Mouse (Mus musculus) urinary bladder, adult 18-20 months (tissue): Measurements from ENCODE around the gene Ercc6l2.

Experiments
- DNase-seq, 2 experiments: peaks; one replicate each; pipeline ENCODE4 v3.0.0; 2022; ENCODE audit warnings: low spot score in 2 of 2, mixed read lengths in 2 of 2

Ercc6l2 gene

DNA sequence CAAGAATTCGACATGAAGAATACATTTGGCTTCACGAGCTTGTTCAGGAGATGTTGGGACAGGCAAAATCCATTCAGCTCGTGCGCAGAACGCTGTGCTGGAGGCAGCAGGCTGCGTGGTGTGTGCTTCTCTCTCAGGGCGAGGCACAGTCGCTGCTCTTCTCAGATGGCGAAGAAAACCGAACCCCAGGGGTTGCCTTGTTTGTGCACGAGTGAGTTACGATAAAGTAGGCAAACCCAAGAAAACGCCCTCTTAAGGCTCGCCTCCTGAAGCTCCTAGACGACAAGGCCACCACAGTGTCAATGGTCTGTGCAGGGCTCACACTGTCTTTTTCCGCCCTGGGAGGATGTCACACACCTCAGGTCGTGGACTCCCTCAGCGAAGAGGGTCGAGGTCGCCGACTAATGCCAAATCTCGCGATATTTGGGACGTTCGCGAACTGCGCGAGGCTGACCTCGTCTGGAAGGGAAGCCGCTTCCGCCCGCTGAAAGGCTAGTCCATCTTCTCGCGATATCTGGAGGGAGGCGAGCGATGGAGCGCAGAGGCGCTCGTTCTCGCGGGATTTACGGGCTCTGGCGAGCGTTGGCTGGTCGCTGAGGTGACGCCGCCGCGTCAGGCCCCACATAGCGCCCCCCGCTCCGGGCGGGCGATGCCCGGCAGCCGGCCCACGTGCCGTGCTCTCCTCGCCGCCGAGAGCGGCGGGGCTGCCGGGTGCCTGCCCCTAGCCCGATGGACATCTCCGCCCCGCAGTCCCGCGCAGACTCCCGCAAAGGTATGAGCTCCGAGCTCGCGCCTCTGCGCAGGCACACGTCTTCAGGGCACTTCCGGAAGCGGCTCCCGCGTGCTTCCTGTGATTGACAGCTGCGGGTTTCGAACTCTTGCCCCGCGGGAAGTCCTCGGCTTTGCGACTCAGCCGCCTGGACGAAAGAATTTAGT is at the start of gene Ercc6l2:
TSS of gene Ercc6l2 (plus strand) at position 495 of the 936 bp plus-strand sequence.
- peak; percentile 96 to 97 for DNase-seq

DNA sequence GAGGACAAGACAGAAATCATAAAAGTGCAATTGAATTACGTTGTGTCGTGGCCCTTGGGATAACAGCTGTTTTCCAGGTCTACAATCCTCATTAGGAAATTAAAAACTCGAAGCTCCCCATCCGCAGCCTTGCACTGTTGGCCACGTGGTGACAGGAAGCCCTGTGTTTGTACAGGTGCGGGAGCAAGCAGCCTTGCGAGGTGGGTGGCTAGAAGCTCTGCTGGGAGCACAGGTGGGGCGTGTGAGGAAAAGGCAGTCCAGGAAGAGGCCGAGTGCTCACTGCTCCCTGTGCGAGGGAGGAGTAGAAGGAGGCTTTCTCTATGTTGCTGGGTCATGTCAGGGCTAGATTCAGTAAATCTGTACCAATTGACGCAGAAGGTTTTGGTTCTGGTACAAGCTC is 49.0 kb upstream of the Ercc6l2 start:
- no peak for DNase-seq

DNA sequence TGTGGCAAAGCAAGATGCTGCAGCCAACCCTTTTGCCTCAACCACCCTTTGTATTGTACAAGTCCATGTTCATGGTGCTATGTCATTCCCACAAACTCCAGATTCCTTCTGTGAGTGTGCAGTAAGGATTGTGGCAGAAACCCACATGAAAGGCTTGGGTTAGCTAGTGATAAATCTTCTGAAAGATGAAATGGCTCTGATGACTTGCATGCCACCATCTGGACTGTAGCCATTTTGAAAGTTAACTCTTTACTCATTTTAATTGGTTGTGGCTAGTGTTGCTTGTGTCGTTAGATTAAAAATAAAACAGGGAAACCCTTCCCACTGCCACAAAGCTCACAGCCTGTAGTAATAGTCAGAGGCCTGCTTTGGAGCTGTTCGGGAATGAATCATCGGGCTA is 44.0 kb upstream of the Ercc6l2 start:
- DNase-seq, result no peak

GRCm38 (mm10) chr13:63778925-63779324 is 36.1 kb upstream of the Ercc6l2 start:
- DNase-seq, result no peak

GRCm38 (mm10) chr13:63779376-63780291 is 35.4 kb upstream of the Ercc6l2 start:
- no peak for DNase-seq

GRCm38 (mm10) chr13:63792234-63792831 is 22.7 kb upstream of the Ercc6l2 start:
- no peak for DNase-seq

DNA sequence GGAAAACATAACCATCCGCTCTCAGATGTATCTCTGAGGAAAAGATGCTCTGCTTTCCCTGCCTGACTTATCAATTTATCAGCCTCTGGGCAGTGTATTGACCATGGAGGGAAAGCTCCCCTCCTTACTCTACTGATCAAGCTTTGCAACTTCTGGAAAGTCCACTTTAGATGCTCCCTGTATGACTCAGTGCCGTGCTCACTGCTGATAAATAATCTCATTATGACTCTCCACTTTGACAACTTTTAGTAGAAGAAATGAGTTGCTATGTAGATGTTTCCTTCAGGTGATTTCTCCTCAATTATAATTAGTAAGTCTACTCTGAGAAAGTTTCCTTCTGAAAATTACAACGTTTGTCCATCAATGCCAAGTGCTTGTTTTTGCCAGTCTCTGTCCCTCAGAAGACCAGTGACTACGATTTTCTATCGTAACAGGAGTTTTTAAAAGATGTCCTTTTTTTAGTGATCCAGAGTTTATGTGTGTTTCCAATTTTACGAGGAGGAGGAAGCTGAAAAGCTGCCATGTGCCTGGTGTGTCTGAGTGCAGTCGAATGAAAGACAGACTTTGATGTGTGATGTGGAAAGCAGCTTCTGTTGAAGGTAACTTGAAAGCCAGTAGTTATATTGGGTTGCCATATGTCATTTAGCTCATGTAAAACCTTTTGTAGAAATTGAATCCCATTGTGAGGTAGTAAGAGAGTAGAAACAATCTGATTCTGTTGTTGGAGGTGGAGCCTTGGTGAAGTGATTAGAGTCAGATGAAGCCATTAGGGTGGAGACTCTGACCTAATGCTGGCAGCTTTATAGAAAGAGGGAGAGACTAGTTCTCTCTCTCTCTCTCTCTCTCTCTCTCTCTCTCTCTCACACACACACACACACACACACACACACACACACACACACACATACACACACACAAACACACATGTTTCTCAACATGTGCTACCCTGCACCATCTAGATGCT is 21.4 kb upstream of the Ercc6l2 start:
- no peak for DNase-seq

GRCm38 (mm10) chr13:63798677-63799076 is 16.4 kb upstream of the Ercc6l2 start:
- DNase-seq, result no peak

GRCm38 (mm10) chr13:63799940-63800339 is 15.1 kb upstream of the Ercc6l2 start:
- DNase-seq, result no peak

- DNase-seq, result no peak
These were observed 13.8 kb upstream of the Ercc6l2 start for GRCm38 (mm10) chr13:63801289-63801688.

DNA sequence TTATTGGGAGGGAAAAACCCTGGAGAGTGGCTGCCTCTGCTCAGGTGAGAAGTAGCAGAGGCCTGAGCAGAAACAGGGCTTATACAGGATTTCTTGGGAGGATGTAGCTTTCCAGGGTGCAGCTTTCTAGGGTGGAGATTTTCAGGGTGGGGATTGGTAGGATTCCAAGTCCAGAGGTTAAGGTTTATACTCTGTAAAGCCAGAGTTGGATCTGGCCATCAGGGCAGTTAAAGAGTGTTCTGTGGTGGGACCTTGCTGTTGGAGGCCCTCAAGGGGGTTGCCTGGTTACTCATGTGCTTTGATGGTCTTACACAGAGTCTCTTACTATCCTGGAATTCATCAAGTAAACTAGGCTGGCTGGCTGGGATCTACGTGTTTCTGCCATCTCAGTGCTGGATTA is 7.8 kb upstream of the Ercc6l2 start:
- no peak for DNase-seq

DNA sequence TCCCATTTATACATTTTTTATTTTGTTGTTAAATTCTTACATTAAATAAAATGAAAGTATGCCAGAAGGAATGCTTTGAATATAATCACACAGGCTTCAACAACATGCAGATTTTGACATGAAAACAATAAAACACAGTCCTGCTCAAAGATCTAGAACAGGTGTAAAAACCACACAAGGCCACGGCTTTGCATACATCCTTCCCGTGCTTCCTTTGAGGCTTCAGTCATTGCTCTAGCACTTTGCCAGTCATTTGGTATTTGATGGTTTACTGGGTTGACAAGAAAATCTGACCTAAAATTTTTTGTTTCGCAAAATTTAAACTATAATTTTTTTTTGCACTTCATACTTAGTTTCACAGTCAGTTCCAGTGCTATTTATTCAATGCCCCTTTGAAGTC is 7.1 kb upstream of the Ercc6l2 start:
- no peak for DNase-seq

DNA sequence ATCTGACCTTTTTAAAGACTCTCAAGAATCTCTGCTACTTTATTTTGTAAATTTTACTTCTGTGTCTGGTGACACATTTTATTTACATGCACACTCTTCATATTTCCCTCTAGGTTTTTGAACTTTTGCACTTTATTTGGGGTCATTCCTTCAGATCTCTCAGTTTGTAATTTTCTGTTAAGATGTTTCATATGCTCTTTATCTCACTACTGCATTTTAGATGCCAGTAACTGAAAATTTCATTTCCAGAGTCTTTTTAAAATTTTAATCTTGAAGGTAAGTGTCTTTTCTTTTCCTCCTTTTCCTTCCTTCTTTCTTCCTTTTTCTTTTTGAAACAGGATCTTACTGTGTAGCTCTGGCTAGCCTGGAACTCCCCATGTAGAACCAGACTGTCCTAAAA is 3.6 kb upstream of the Ercc6l2 start:
- no peak for DNase-seq

DNA sequence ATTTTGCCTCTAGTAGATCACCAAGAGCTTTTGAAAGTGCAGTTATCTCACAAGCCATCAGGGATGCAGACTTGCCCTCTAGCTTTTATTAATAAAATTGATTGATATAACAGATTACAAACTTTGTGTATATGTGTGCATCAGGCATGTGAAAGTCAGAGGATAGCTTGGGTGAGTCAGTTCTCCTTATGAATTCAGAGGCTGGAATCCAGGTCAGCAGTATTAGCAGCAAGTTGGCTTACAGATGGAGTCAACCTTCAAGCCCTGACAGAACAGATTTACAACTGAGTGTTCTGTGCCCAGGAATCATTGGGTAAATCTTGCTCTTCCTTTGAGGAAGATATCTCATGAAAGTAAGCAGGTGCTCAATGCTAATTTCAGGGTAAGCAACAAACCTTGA is 891 bp downstream of the Ercc6l2 start:
- DNase-seq, result no peak

DNA sequence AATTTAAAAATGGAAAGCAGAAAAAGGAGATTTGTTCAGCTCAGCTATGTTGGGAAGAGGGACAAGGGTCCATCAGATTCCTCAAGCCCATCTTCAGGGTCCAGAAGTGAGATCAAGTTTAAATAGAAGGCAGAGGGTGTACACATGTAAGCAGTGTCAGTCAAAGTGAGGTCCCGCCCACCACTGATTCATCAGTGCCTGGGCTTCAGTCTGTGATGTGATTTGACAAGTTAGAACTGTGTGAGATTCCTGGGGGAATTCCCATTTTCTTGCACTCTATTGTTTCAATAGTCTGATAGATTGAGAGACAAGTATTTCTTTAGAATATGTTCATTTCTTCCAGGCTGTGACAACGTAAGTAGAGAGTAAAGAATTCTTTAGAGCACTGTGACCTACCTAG is 30.7 kb downstream of the Ercc6l2 start:
- no peak for DNase-seq

- DNase-seq, result no peak
These were observed 35.4 kb downstream of the Ercc6l2 start for GRCm38 (mm10) chr13:63850308-63851011.

DNA sequence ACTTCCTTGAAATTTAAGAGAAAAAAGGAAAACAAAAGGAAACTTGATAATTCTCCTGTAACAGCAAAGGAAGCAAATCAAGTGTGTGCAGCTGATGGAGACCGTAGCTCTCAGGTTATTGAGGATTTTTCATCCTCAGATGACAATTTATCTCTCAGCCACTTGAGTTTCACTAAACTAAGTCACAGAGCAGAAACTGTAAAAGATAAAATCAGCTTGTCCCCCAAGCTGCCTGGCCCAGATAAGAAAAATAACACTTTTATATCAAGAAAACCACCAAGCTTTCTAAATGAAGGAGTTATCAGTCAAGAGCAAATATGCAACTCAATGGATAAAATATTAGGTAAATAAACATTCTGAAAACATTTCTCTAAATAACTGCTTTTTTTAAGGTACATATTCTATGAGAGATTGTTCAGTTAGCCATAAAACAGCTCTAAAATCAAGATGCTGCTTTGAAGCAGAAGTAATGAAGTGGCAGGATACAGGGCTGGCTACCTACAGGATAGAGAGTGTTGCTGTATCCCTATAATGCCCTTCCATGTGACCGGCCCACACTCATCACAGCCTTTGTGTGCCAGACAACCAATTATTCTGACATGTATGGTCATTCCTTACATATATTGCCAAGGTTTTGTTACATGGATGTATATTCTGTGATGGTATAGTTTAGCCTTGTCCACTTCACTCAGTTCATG is 57.7 kb downstream of the Ercc6l2 start:
- no peak for DNase-seq

- DNase-seq, result no peak
These were observed 62.1 kb downstream of the Ercc6l2 start for GRCm38 (mm10) chr13:63877138-63877537.

- no peak for DNase-seq
These were observed 64.2 kb downstream of the Ercc6l2 start for GRCm38 (mm10) chr13:63879105-63879863.
